ENCODE assay signal across 8 mouse cellular contexts in genomic region chr15:77843046-77843445, GRCm38 (mm10). TPM values are rescaled to one million over a fixed set of nuclear protein-coding genes. Genes with fewer than 3 reads are reported as not detected.
DNase-seq lines count a peak whose midpoint lies in the region; ATAC-seq and TF ChIP-seq lines count a peak whose summit lies in the region.

No protein-coding gene starts in this region.

- no peak for TF ChIP-seq POLR2A in MEL (IDR thresholded peaks at IDR 0.05; ENCODE audit: control insufficient read depth in 1 of 2, insufficient read depth in 1 of 2, low read depth in 1 of 2, low read length in 2 of 2, poor library complexity in 1 of 2)

- no peaks in the 10 kb centered on the region for H3K9me3 ChIP-seq in heart, embryonic 15.5 days (replicated peaks)
- H3K9me3 ChIP-seq in MEL (replicated peaks; ENCODE audit: insufficient read depth, low read length), result no peaks in the 10 kb centered on the region
- H3K9me3 ChIP-seq in hindbrain, embryonic 13.5 days, result no peaks in the 10 kb centered on the region
- H3K9me3 ChIP-seq in midbrain, embryonic 11.5 days (ENCODE audit: control insufficient read depth, low read length), result no peaks in the 10 kb centered on the region

- 31% methylated on average over 2 of the region's 2 CpGs for WGBS in heart, embryonic 15.5 days
- WGBS in hindbrain, embryonic 13.5 days, result 30% methylated on average over 2 of the region's 2 CpGs
- 37% methylated on average over 2 of the region's 2 CpGs for WGBS in midbrain, embryonic 11.5 days

- H3K36me3 ChIP-seq in heart, embryonic 15.5 days, result no peaks in the 10 kb centered on the region
- H3K36me3 ChIP-seq in MEL (ENCODE audit: control insufficient read depth in 1 of 2, insufficient read depth in 2 of 2, low read length in 2 of 2), result peaks cover 0 to 22% of the 10 kb centered on the region in 2 experiments; a peak in 2 of 4 replicates
- no peaks in the 10 kb centered on the region for H3K36me3 ChIP-seq in hindbrain, embryonic 13.5 days
- no peaks in the 10 kb centered on the region for H3K36me3 ChIP-seq in midbrain, embryonic 11.5 days (ENCODE audit: control insufficient read depth, insufficient read depth, low read length)

- H3K27me3 ChIP-seq in heart, embryonic 15.5 days, result no peaks in the 10 kb centered on the region
- H3K27me3 ChIP-seq in MEL (ENCODE audit: control insufficient read depth in 1 of 2, insufficient read depth in 2 of 2, low read length in 2 of 2), result no peaks in the 10 kb centered on the region
- no peaks in the 10 kb centered on the region for H3K27me3 ChIP-seq in hindbrain, embryonic 13.5 days
- peaks cover 2% of the 10 kb centered on the region; the same call in 1 of the 2 replicates for H3K27me3 ChIP-seq in midbrain, embryonic 11.5 days (ENCODE audit: control insufficient read depth, insufficient read depth, low read length)

- TF ChIP-seq EP300 in MEL (IDR thresholded peaks at IDR 0.05; ENCODE audit: low read depth in 1 of 2, low read length in 2 of 2), result no peak

- H3K4me3 ChIP-seq in heart, embryonic 15.5 days, result peak overlapping the region; percentile 95; the same call in 1 of the 2 replicates
- peak overlapping the region; percentile 70 to 74 for H3K4me3 ChIP-seq in MEL (ENCODE audit: control insufficient read depth in 1 of 2, insufficient read depth in 1 of 2, low read depth in 2 of 2, low read length in 2 of 2)
- peak overlapping the region; percentile 87 for H3K4me3 ChIP-seq in hindbrain, embryonic 13.5 days
- no peak overlapping the region for H3K4me3 ChIP-seq in midbrain, embryonic 11.5 days (ENCODE audit: low read depth, low read length)

- TF ChIP-seq RAD21 in MEL (IDR thresholded peaks at IDR 0.05; ENCODE audit: low read depth, low read length), result no peak

- ATAC-seq in heart, embryonic 15.5 days (replicated peaks; ENCODE audit: insufficient number of reproducible peaks, insufficient read depth, low FRiP score, low read depth), result no peak
- no peak for ATAC-seq in hindbrain, embryonic 13.5 days (ENCODE audit: low FRiP score)
- ATAC-seq in midbrain, embryonic 11.5 days (ENCODE audit: low FRiP score), result no peak

- H3K9ac ChIP-seq in heart, embryonic 15.5 days, result no peak overlapping the region
- H3K9ac ChIP-seq in MEL (ENCODE audit: control insufficient read depth, low read depth, low read length, poor library complexity, severe bottlenecking), result peak overlapping the region; percentile 75
- H3K9ac ChIP-seq in hindbrain, embryonic 13.5 days, result no peak overlapping the region
- no peak overlapping the region for H3K9ac ChIP-seq in midbrain, embryonic 11.5 days (ENCODE audit: low read length)

- no peak for TF ChIP-seq CTCF in MEL (IDR thresholded peaks at IDR 0.05 in 2 of 3, conservative IDR thresholded peaks at IDR 0.05 in 1 of 3; ENCODE audit: control insufficient read depth in 1 of 3, insufficient read depth in 1 of 3, low read depth in 2 of 3, low read length in 3 of 3, poor library complexity in 1 of 3, severe bottlenecking in 1 of 3)

- H3K27ac ChIP-seq in heart, embryonic 15.5 days, result peak overlapping the region; percentile 77
- H3K27ac ChIP-seq in MEL (ENCODE audit: control insufficient read depth, low read depth, low read length), result peak overlapping the region; percentile 17
- no peak overlapping the region for H3K27ac ChIP-seq in hindbrain, embryonic 13.5 days
- no peak overlapping the region for H3K27ac ChIP-seq in midbrain, embryonic 11.5 days (ENCODE audit: low read depth, low read length)

- H3K79me2 ChIP-seq in MEL (ENCODE audit: control insufficient read depth, insufficient read depth, low read length, poor library complexity), result peaks cover 36% of the 10 kb centered on the region

- H3K4me1 ChIP-seq in heart, embryonic 15.5 days (replicated peaks), result peaks cover 24% of the 10 kb centered on the region
- peaks cover 2 to 26% of the 10 kb centered on the region in 2 experiments; a peak in 3 of 4 replicates for H3K4me1 ChIP-seq in MEL (ENCODE audit: control insufficient read depth in 1 of 2, insufficient read depth in 2 of 2, low read length in 2 of 2)
- peaks cover 32% of the 10 kb centered on the region for H3K4me1 ChIP-seq in hindbrain, embryonic 13.5 days (replicated peaks)
- peaks cover 25% of the 10 kb centered on the region for H3K4me1 ChIP-seq in midbrain, embryonic 11.5 days (ENCODE audit: control insufficient read depth, insufficient read depth, low read length)

- H3K4me2 ChIP-seq in heart, embryonic 15.5 days, result peak overlapping the region; percentile 77
- H3K4me2 ChIP-seq in hindbrain, embryonic 13.5 days, result peak overlapping the region; percentile 61
- peak overlapping the region; percentile 91; the same call in 1 of the 2 replicates for H3K4me2 ChIP-seq in midbrain, embryonic 11.5 days

- no peak for DNase-seq in heart, adult 8-10 months (ENCODE audit: low spot score)
- DNase-seq in MEL (ENCODE audit: low read depth, low spot score), result peak; percentile 66
- no peak for DNase-seq in midbrain, embryonic 11.5 days (ENCODE audit: low spot score, missing footprints)
- no peak for DNase-seq in cerebellum, postnatal 4 days (ENCODE audit: low spot score in 2 of 2)
- no peak for DNase-seq in layer of hippocampus, postnatal 25 days (ENCODE audit: extremely low spot score in 1 of 2, low spot score in 1 of 2)
- DNase-seq in retina, embryonic 14.5 days (ENCODE audit: low spot score), result no peak

TF ChIP-seq in MEL, 35 proteins besides CTCF, POLR2A, EP300 and RAD21:
- no peak for TF ChIP-seq ETS1 (IDR thresholded peaks at IDR 0.05; ENCODE audit: low read depth, low read length)
- no peak for TF ChIP-seq KAT2A (conservative IDR thresholded peaks at IDR 0.05; ENCODE audit: low read depth, low read length)
- TF ChIP-seq MXI1 (IDR thresholded peaks at IDR 0.05; ENCODE audit: low read depth, low read length), result no peak
- TF ChIP-seq GATA1 (IDR thresholded peaks at IDR 0.05; ENCODE audit: low read depth, low read length), result no peak
- TF ChIP-seq MAZ (IDR thresholded peaks at IDR 0.05; ENCODE audit: low read depth, low read length), result no peak
- TF ChIP-seq SIN3A (IDR thresholded peaks at IDR 0.05; ENCODE audit: low read length), result no peak
- TF ChIP-seq MAFK (IDR thresholded peaks at IDR 0.05; ENCODE audit: borderline replicate concordance, low read depth, low read length), result no peak
- TF ChIP-seq E2F4 (IDR thresholded peaks at IDR 0.05; ENCODE audit: borderline replicate concordance, low read depth, low read length), result no peak
- TF ChIP-seq POLR2AphosphoS2 (IDR thresholded peaks at IDR 0.05; ENCODE audit: low read length), result no peak
- no peak for TF ChIP-seq MAX (IDR thresholded peaks at IDR 0.05; ENCODE audit: low read length)

RNA-seq across cellular contexts. Expression of gene Myh9, which starts 1.1 kb away (rescaled TPM):
- 25.2 and 33.7 TPM in 2 replicates for polyA plus RNA-seq in heart, embryonic 15.5 days (2015; fragmentation: Nextera tagmentation; extraction: Ambion mirVana)
- total RNA-seq in heart, adult 8-10 months (2022), result 100 to 1,000 TPM in 1 of 4 experiments, 10 to 100 TPM in 3; 72.5 to 127 (median 97.2) TPM
- 59.3 and 65.1 TPM in 2 replicates for total RNA-seq in MEL (2012; rRNA removed)
- polyA plus RNA-seq in MEL (2012; ENCODE audit: insufficient read depth in 1 of 2, insufficient read length in 2 of 2, low read depth in 1 of 2, low replicate concordance in 2 of 2, missing spikeins in 1 of 2), result 100 to 1,000 TPM; 158 to 176 TPM
- polyA plus RNA-seq in hindbrain, embryonic 13.5 days (2015; fragmentation: Nextera tagmentation; extraction: Ambion mirVana), result 14.5 and 14.9 TPM in 2 replicates
- polyA plus RNA-seq in midbrain, embryonic 11.5 days (2014; fragmentation: Nextera tagmentation; extraction: Ambion mirVana), result 16.4 and 19.6 TPM in 2 replicates
- total RNA-seq in layer of hippocampus, postnatal 25 days (2021), result 10 to 100 TPM; 75.0 to 90.2 TPM

Comparison
In these comparisons a context has a peak if more than half of its experiments do, and no peak if none do; other contexts are left out.
1. H3K27ac ChIP-seq: peak in heart, embryonic 15.5 days (single experiment) and MEL (single experiment); none in hindbrain, embryonic 13.5 days (single experiment) and midbrain, embryonic 11.5 days (single experiment).
2. Peak in every context shown above with its lines, with median percentiles within 50 percentile points of each other: H3K4me2 ChIP-seq.